Mouse (Mus musculus) small intestine, adult 2 months (tissue): ENCODE measurements around the gene Gjd3. TPM values are rescaled to one million over a fixed set of nuclear protein-coding genes. Genes with fewer than 3 reads are reported as not detected.
A peak's percentile ranks its signal among the peaks of the same experiment; 100 is the strongest.

Experiments
- H3K27ac ChIP-seq: fragments of 200-500 bp; 2 replicates; pipeline ENCODE4 v1.5.1; 2012; ENCODE audit warnings: low read depth, low read length, control low read depth, inconsistent platforms; ENCODE audit not compliant: insufficient read depth
- H3K27me3 ChIP-seq: fragments of 200-500 bp; 2 replicates; pipeline ENCODE4 v1.6.1; 2012; ENCODE audit warnings: mild to moderate bottlenecking, moderate library complexity, low read length, inconsistent platforms; ENCODE audit not compliant: control insufficient read depth, insufficient read depth
- H3K36me3 ChIP-seq: fragments of 200-500 bp; 2 replicates; pipeline ENCODE4 v1.6.1; 2012; ENCODE audit warnings: mild to moderate bottlenecking, low read length, control low read depth, inconsistent platforms; ENCODE audit not compliant: control insufficient read depth, insufficient read depth
- H3K4me1 ChIP-seq: fragments of 200-500 bp; 2 replicates; pipeline ENCODE4 v1.6.1; 2012; ENCODE audit warnings: low read length, inconsistent platforms, mixed read lengths; ENCODE audit not compliant: control insufficient read depth, insufficient read depth, insufficient read length
- H3K4me3 ChIP-seq: fragments of 200-500 bp; 2 replicates; pipeline ENCODE4 v1.5.1; 2012; ENCODE audit warnings: low read depth, mild to moderate bottlenecking, control low read depth, inconsistent platforms, low read length, moderate library complexity
- CTCF ChIP-seq: fragments of 200-500 bp; IDR thresholded peaks from 2 replicates; pipeline ENCODE4 v1.5.1; 2012; ENCODE audit warnings: low read depth, mild to moderate bottlenecking, control low read depth, inconsistent platforms, low read length, moderate library complexity, mixed read lengths; ENCODE audit not compliant: insufficient replicate concordance, insufficient read length; ENCODE audit errors: extremely low read depth
- POLR2A ChIP-seq: fragments of 200-500 bp; IDR thresholded peaks from 2 replicates; pipeline ENCODE4 v1.6.1; 2012; ENCODE audit warnings: low read depth, mild to moderate bottlenecking, control low read depth, inconsistent platforms, low read length, moderate library complexity
- WGBS: fragments of 180-500 bp; shearing (Covaris S2); methylation state at CpG from one replicate; pipeline ENCODE4 v1.1.7; 2018; 5-methylcytosine and 5-hydroxymethylcytosine counted together
- polyA plus RNA-seq: library from polyadenylated mRNA; depleted of rRNA; stranded (reverse); fragments of >200 nt; gene quantifications from 2 replicates; pipeline ENCODE4 v1.2.3, GENCODE M21; 2012

Gjd3 gene
- polyA plus RNA-seq, 1 experiment, result 5.8 TPM

DNA sequence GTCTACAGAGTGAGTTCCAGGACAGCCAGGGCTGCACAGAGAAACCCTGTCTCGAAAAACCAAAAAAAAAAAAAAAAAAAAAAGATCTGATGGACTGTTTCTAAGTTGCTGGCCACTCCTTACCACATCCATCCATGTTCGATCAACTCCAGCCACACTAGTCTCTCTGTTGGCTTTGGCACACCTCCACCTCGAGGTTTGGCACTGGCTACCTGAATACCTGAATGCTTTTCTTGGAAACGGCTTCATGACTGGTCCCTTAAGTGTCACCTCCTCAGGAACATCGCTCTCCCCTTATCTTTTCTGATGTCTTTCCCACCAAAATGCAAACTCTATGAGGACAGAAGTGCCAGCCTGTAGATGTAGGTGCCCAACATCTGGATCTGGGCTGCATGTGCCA, 3.5 kb downstream of the Gjd3 start:
- no peaks in the 10 kb centered on the region; the same call in 1 of the 2 replicates for H3K4me1 ChIP-seq
- no peaks in the 10 kb centered on the region for H3K27me3 ChIP-seq
- H3K4me3 ChIP-seq, result no peak overlapping the region
- no peak for TF ChIP-seq CTCF
- no peak for TF ChIP-seq POLR2A
- peaks cover 3% of the 10 kb centered on the region for H3K36me3 ChIP-seq
- no peak overlapping the region for H3K27ac ChIP-seq
- WGBS, result 23% methylated on average over 5 of the region's 5 CpGs

DNA sequence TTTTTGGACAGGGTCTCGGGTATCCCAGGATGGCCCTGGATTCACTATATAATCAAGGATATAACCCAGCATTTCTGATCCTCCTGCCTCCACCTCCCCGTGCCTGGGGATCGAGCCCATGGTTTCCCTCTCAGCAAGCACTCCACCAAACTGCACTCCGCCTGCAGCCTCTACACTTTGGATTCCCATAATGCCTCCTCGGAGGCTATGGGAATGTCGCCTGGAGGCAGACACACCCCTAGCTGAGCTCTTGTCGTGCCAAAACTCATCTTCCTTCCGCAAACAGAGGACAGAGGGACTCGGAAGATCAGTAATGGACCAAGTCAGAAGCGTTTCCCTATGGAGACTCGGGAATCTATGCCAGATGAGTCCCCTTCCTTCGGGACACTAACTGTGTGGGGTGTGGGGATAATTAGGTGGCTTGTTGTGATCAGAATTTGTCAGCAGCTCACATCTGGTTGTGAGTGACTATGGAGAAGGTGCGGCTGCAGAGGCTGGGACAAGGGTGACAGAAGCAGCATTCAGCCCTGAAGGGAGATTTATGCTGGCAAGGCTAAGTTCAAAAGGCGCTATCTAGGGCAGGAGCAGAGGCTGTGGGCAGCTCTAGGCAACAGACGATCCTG, 4.2 kb downstream of the Gjd3 start:
- no peak overlapping the region for H3K4me3 ChIP-seq
- no peaks in the 10 kb centered on the region; the same call in 1 of the 2 replicates for H3K4me1 ChIP-seq
- TF ChIP-seq CTCF (no peak), POLR2A (no peak)
- H3K27me3 ChIP-seq, result no peaks in the 10 kb centered on the region
- H3K27ac ChIP-seq, result no peak overlapping the region
- peaks cover 9% of the 10 kb centered on the region for H3K36me3 ChIP-seq
- 46% methylated on average over 15 of the region's 15 CpGs for WGBS

- no peaks in the 10 kb centered on the region for H3K27me3 ChIP-seq
- no peak overlapping the region for H3K27ac ChIP-seq
- no peak for TF ChIP-seq POLR2A
- TF ChIP-seq CTCF, result peak; percentile 72; the same call in 1 of the 2 replicates
- 50% methylated on average over 5 of the region's 5 CpGs for WGBS
- peaks cover 42% of the 10 kb centered on the region for H3K36me3 ChIP-seq
- no peak overlapping the region for H3K4me3 ChIP-seq
- H3K4me1 ChIP-seq, result peaks cover 6% of the 10 kb centered on the region; the same call in 1 of the 2 replicates
Observed at GRCm38 (mm10) chr11:98974871-98975719, 7.7 kb downstream of the Gjd3 start.

DNA sequence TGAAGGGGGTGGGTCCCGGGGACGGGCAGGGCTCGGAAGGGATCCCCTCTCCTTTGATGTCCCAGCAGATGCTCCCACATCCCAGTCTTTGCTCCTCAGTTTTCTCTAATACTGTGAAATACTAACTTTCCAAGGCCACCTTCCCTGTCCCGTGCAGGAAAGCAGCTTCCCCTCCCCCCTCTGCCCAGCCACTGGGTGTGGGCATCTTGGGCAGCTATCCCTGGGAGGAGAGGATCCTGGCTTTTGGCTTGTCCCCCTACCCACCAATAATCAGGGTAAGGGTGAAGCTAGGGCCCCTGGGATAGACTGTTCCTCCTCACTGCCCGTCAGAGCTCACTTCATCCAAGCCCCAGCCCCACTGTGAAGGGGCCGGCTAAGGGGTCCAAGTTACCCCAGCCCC, 8.6 kb downstream of the Gjd3 start:
- Histone ChIP-seq H3K4me1 (peaks cover 7% of the 10 kb centered on the region; the same call in 1 of the 2 replicates), H3K4me3 (no peak overlapping the region), H3K36me3 (peaks cover 49% of the 10 kb centered on the region), H3K27me3 (no peaks in the 10 kb centered on the region), H3K27ac (no peak overlapping the region)
- 89% methylated on average over 6 of the region's 6 CpGs for WGBS
- TF ChIP-seq CTCF (no peak), POLR2A (no peak)

DNA sequence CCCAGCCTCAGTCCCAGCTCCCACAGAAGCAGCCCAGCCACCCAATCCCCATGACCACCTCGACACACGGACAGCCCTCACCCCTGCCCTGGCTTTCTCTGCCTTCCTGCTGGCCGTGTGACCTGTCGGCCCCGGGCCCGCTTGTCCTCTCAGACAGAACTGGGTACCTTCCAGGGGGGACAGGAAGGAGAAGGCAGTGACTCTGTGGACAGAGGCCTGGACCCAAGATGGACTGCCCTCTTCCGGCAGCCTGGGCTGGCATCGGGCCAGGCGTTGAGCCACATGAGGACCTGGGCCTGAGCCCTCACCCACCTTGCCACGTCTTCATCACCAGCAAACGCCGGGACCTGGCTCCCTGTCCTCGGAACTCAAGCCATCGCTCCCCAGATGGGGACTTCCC, 9.2 kb downstream of the Gjd3 start:
- Histone ChIP-seq H3K36me3 (peaks cover 55% of the 10 kb centered on the region), H3K27me3 (no peaks in the 10 kb centered on the region), H3K4me3 (no peak overlapping the region), H3K27ac (no peak overlapping the region), H3K4me1 (peaks cover 9% of the 10 kb centered on the region; the same call in 1 of the 2 replicates)
- WGBS, result 83% methylated on average over 14 of the region's 14 CpGs
- TF ChIP-seq CTCF (no peak), POLR2A (no peak)

DNA sequence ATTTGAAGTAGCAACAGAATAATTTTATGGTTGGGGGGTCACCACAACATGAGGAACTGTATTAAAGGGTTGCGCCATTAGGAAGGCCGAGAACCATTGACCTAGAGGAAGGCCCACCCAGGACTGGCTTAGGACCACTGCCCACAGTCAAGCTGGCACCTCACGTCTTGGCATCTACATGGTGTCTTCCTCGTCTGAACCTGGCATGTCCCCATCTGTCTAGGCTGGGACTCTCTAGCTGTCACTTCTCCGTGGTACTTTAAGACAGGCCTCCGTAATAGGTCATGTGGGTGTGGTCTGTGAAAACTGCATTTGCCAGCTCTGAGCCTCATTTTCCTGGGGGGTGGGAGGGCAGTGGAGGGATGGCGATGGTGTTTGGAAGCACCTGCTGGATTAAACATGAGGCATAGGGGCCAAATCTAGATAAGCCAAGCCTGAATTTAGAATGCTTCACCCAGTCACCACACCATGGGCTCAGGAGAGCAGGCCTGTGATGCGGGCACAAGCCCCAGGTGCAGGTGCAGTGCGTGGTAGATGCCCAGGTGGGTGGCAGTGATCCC, 9.9 kb downstream of the Gjd3 start:
- Histone ChIP-seq H3K4me1 (peaks cover 9% of the 10 kb centered on the region; the same call in 1 of the 2 replicates), H3K4me3 (no peak overlapping the region), H3K27me3 (no peaks in the 10 kb centered on the region), H3K27ac (no peak overlapping the region), H3K36me3 (peaks cover 61% of the 10 kb centered on the region)
- no peak for TF ChIP-seq POLR2A
- TF ChIP-seq CTCF, result no peak
- 85% methylated on average over 9 of the region's 9 CpGs for WGBS

- TF ChIP-seq CTCF (peak; percentile 89), POLR2A (no peak)
- Histone ChIP-seq H3K27ac (no peak overlapping the region), H3K4me3 (no peak overlapping the region), H3K4me1 (peaks cover 9% of the 10 kb centered on the region; the same call in 1 of the 2 replicates), H3K27me3 (no peaks in the 10 kb centered on the region), H3K36me3 (peaks cover 68% of the 10 kb centered on the region)
- WGBS, result 59% methylated on average over 9 of the region's 9 CpGs
Observed at GRCm38 (mm10) chr11:98972215-98972614, 10.6 kb downstream of the Gjd3 start.
